Mouse (Mus musculus): ENCODE data around the gene Shh. TPM values are rescaled to one million over a fixed set of nuclear protein-coding genes. Genes with fewer than 3 reads are reported as not detected.

Shh gene
- polyA plus RNA-seq, 1 experiment: not detected

DNA sequence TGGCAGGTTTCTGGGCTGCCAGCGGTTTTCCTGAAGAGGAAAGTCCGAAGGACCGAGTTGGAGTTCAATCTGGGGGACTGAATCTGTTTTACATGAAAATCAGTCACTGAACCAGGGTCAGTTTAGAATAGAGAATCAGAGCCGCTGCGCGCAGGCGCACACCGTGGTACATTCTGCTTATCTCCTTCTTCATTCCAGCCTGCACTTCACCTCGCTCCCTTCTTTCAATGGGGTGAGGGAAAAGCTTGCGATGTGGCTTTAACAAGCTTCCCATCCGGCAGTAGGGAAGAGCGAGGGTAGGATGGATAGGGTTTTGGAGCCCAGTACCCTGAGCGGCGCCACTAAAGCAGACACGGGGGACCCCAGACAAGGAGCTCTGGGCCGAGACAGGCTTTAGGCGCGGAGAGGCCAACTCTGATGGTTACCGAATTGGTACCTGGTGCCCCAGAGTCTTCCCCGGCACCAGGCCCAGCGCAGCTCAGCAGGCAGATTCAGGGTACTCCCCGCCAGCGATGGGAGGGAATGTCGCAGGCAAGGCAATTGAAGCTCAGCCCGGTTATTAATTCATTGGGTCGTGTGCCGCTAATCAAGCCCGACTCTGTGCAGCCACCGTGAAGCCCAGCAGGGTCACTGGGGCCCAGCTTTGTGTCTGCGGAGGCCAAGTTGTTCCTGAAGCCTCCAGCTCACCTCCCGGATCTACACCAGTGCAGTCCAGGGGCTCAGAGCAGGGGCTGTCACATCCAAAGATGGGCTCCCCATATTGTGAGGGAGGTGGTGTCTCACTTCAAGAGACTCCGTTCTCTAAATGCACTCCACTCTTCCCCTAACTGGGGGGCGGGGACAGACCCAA is 4.1 kb downstream of the Shh start:
- Histone ChIP-seq H3K4me3 (replicated peaks; ENCODE audit: control insufficient read depth, low read depth, low read length) (no peak overlapping the region), H3K27ac (ENCODE audit: control insufficient read depth, insufficient read depth, low read depth, low read length, poor library complexity) (no peak overlapping the region), H3K4me1 (ENCODE audit: control insufficient read depth, insufficient read depth, low read length) (no peaks in the 10 kb centered on the region)
- TF ChIP-seq POLR2A (IDR thresholded peaks at IDR 0.05; ENCODE audit: borderline replicate concordance, control insufficient read depth, low read depth, low read length) (no peak), CTCF (IDR thresholded peaks at IDR 0.05; ENCODE audit: control insufficient read depth, insufficient read depth, low read length) (no peak)
- 6% methylated on average over 33 of the region's 33 CpGs for WGBS

DNA sequence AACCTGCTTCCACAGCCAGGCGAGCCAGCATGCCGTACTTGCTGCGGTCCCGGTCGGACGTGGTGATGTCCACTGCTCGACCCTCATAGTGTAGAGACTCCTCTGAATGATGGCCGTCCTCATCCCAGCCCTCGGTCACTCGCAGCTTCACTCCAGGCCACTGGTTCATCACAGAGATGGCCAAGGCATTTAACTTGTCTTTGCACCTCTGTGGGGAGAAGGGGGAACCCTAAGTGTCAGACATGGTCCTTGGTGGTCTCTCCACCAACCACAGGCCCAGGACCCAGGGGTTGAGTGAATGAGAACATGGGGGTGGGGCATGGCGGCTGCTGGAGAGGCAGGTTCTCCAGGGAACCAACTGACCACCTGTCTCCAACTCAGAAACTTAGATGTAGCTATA is 5.7 kb downstream of the Shh start:
- 20% methylated on average over 11 of the region's 11 CpGs for WGBS
- H3K27ac ChIP-seq (ENCODE audit: control insufficient read depth, insufficient read depth, low read depth, low read length, poor library complexity): no peak overlapping the region
- H3K4me1 ChIP-seq (ENCODE audit: control insufficient read depth, insufficient read depth, low read length): no peaks in the 10 kb centered on the region
- TF ChIP-seq POLR2A (IDR thresholded peaks at IDR 0.05; ENCODE audit: borderline replicate concordance, control insufficient read depth, low read depth, low read length) (no peak), CTCF (IDR thresholded peaks at IDR 0.05; ENCODE audit: control insufficient read depth, insufficient read depth, low read length) (no peak)
- no peak overlapping the region for H3K4me3 ChIP-seq (replicated peaks; ENCODE audit: control insufficient read depth, low read depth, low read length)

DNA sequence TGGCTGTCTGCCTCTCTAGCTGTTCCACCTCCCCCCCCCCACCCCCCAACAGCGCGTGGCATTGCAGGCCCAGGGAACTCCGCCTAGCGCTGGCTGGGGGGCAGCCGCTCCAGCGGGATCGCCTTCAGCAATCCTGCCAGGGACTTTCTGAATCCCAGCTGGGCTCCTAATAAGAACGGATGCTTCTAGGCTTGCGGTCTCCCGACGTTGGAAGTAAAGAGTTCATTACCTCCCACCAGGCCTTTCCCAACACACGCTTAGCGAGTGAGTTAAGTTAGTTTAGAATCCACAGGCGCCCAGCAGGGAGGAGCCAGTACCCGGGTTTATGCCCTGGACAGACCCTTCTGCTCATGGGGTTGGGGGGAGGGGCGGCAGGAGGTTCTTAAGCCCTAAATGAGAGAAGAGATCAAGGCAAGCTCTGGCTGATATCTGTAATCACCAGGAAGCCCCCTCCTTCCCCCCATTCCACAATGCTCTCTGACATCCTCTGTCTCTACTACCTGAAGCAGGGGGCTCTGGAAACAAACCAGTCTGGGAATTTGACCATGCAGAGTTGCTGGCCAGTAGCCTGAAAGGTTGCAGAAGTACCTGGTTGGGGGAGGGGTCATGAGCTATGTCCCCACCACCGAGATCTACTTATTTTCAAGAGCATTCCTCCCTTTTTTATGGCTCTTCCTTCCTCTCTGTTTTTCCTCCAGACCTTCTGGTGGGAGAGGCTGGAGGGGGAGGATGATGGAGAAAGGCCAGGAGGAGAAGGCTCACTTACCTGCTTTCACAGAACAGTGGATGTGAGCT is 6.3 kb downstream of the Shh start:
- 5% methylated on average over 17 of the region's 17 CpGs for WGBS
- Histone ChIP-seq H3K4me3 (replicated peaks; ENCODE audit: control insufficient read depth, low read depth, low read length) (no peak overlapping the region), H3K4me1 (ENCODE audit: control insufficient read depth, insufficient read depth, low read length) (no peaks in the 10 kb centered on the region), H3K27ac (ENCODE audit: control insufficient read depth, insufficient read depth, low read depth, low read length, poor library complexity) (no peak overlapping the region)
- no peak for TF ChIP-seq CTCF (IDR thresholded peaks at IDR 0.05; ENCODE audit: control insufficient read depth, insufficient read depth, low read length)
- TF ChIP-seq POLR2A (IDR thresholded peaks at IDR 0.05; ENCODE audit: borderline replicate concordance, control insufficient read depth, low read depth, low read length): no peak

DNA sequence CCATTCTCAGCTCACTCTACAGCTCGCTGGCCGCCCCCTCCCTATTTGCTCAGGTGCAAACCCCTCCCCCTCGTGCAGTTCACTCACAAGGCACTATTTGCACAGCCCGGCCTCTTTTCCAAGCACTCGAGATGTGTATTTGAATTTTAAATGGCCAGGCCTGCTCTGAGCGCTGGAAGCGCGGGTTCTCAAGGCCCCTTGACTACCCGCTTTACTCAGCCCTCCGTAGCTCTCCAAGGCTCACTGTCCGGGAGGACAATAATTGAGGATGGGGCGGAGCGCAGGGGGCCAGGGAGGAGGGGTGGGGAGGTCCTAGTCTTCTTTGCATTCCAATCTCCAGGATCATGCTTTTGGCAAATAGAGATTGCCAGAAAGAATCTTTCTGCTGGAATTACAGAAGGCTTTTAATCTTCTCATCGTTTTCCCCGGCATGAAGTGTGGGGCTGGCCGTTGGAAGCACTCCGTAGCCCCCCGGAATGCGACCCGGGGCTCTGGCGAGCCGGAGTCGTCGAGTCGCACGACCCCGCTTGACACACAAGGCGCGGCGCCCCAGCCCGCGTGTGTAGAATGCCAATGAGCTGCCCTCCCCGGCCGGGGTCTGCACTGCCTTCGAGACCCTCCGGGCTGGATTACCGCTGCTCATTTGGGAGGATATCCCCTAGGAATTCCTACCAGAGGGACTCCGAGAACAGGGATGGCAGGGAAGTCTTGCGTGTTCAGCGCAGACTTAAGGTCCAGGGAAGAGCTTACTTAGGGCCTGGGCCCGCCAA is 7.4 kb downstream of the Shh start:
- H3K4me3 ChIP-seq (replicated peaks; ENCODE audit: control insufficient read depth, low read depth, low read length): no peak overlapping the region
- H3K27ac ChIP-seq (ENCODE audit: control insufficient read depth, insufficient read depth, low read depth, low read length, poor library complexity): no peak overlapping the region
- TF ChIP-seq POLR2A (IDR thresholded peaks at IDR 0.05; ENCODE audit: borderline replicate concordance, control insufficient read depth, low read depth, low read length) (no peak), CTCF (IDR thresholded peaks at IDR 0.05; ENCODE audit: control insufficient read depth, insufficient read depth, low read length) (no peak)
- H3K4me1 ChIP-seq (ENCODE audit: control insufficient read depth, insufficient read depth, low read length): no peaks in the 10 kb centered on the region
- 7% methylated on average over 41 of the region's 41 CpGs for WGBS

- Histone ChIP-seq H3K4me3 (replicated peaks; ENCODE audit: control insufficient read depth, low read depth, low read length) (no peak overlapping the region), H3K4me1 (ENCODE audit: control insufficient read depth, insufficient read depth, low read length) (no peaks in the 10 kb centered on the region), H3K27ac (ENCODE audit: control insufficient read depth, insufficient read depth, low read depth, low read length, poor library complexity) (no peak overlapping the region)
- TF ChIP-seq CTCF (IDR thresholded peaks at IDR 0.05; ENCODE audit: control insufficient read depth, insufficient read depth, low read length) (no peak), POLR2A (IDR thresholded peaks at IDR 0.05; ENCODE audit: borderline replicate concordance, control insufficient read depth, low read depth, low read length) (no peak)
- WGBS: 7% methylated on average over 27 of the region's 27 CpGs
These were observed 8.2 kb downstream of the Shh start for GRCm38 (mm10) chr5:28458821-28459240.

DNA sequence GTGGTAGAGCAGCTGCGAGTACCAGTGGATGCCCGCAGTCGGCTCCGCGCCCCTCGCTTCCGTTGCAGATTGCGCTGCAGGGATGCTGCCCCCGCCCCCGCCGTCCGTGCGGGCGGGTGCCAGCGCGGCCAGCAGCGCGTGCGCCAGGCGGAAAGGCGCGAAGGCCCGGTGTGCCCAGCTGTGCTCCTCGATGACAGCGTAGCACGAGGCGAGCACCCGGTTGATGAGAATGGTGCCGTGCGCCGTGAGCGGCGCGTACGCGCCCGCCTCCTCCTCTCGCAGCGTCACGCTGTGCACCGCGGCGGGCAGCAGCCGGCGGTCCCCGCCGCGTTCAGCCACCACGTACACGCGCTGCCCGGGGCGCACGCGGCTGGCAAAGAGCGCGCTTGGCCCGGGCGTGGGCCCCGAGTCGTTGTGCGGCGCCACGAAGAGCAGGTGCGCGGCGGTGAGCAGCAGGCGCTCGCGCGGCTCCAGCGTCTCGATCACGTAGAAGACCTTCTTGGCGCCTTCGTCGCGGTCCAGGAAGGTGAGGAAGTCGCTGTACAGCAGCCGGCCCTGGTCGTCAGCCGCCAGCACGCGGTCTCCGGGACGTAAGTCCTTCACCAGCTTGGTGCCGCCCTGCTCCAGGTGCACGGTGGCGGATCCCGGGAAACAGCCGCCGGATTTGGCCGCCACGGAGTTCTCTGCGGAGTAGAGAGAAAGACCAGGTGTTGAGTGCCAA is 9.0 kb downstream of the Shh start:
- 3% methylated on average over 95 of the region's 95 CpGs for WGBS
- no peak for TF ChIP-seq CTCF (IDR thresholded peaks at IDR 0.05; ENCODE audit: control insufficient read depth, insufficient read depth, low read length)
- no peak for TF ChIP-seq POLR2A (IDR thresholded peaks at IDR 0.05; ENCODE audit: borderline replicate concordance, control insufficient read depth, low read depth, low read length)
- H3K27ac ChIP-seq (ENCODE audit: control insufficient read depth, insufficient read depth, low read depth, low read length, poor library complexity): no peak overlapping the region; the same call in 1 of the 2 replicates
- H3K4me1 ChIP-seq (ENCODE audit: control insufficient read depth, insufficient read depth, low read length): no peaks in the 10 kb centered on the region
- no peak overlapping the region for H3K4me3 ChIP-seq (replicated peaks; ENCODE audit: control insufficient read depth, low read depth, low read length)

- Histone ChIP-seq H3K4me1 (ENCODE audit: control insufficient read depth, insufficient read depth, low read length) (no peaks in the 10 kb centered on the region), H3K4me3 (replicated peaks; ENCODE audit: control insufficient read depth, low read depth, low read length) (no peak overlapping the region), H3K27ac (ENCODE audit: control insufficient read depth, insufficient read depth, low read depth, low read length, poor library complexity) (no peak overlapping the region)
- TF ChIP-seq POLR2A (IDR thresholded peaks at IDR 0.05; ENCODE audit: borderline replicate concordance, control insufficient read depth, low read depth, low read length) (no peak), CTCF (IDR thresholded peaks at IDR 0.05; ENCODE audit: control insufficient read depth, insufficient read depth, low read length) (no peak)
- WGBS: 49% methylated on average over 1 of the region's 1 CpGs
These were observed 10.7 kb downstream of the Shh start for GRCm38 (mm10) chr5:28456366-28456765.
